Mouse (Mus musculus): ENCODE measurements around the gene Gjc3. TPM values are rescaled to one million over a fixed set of nuclear protein-coding genes. Genes with fewer than 3 reads are reported as not detected.
A peak's percentile ranks its signal among the peaks of the same experiment; 100 is the strongest.

Gjc3 gene
- polyA plus RNA-seq, 1 experiment from 2014 or later = not detected

GRCm38 (mm10) chr5:137922171-137922570 is 40.7 kb downstream of the Gjc3 start:
- H3K27me3 ChIP-seq (replicated peaks; ENCODE audit: insufficient read depth, low read length) = no peaks in the 10 kb centered on the region
- H3K9ac ChIP-seq (replicated peaks; ENCODE audit: low read depth) = no peak overlapping the region
- no peaks in the 10 kb centered on the region for H3K4me1 ChIP-seq (ENCODE audit: insufficient read depth, low read depth, low read length)
- H3K4me2 ChIP-seq (replicated peaks; ENCODE audit: low read depth, low read length) = no peak overlapping the region
- H3K27ac ChIP-seq (ENCODE audit: low read length) = 0 out of 2 replicates have a peak overlapping the region, but pooled peaks have one; percentile 51
- DNase-seq (ENCODE audit: low spot score) = peak; percentile 29
- TF ChIP-seq CTCF (IDR thresholded peaks at IDR 0.05) (no peak), EP300 (IDR thresholded peaks at IDR 0.05) (no peak)
- H3K9me3 ChIP-seq (ENCODE audit: low read length) = no peaks in the 10 kb centered on the region
- no peak overlapping the region for H3K4me3 ChIP-seq (ENCODE audit: low read depth, low read length)
- peak; percentile 68 for ATAC-seq
- no peaks in the 10 kb centered on the region for H3K36me3 ChIP-seq (ENCODE audit: insufficient read depth, low read length)

GRCm38 (mm10) chr5:137921532-137921931 is 41.4 kb downstream of the Gjc3 start, which contains the start of gene Cyp3a13:
Gene Cyp3a13 (minus strand): TSS chr5:137921619.
- no peak for TF ChIP-seq CTCF (IDR thresholded peaks at IDR 0.05)
- peak; percentile 49; the same call in 1 of the 2 replicates for TF ChIP-seq EP300 (IDR thresholded peaks at IDR 0.05)
- no peaks in the 10 kb centered on the region for H3K4me1 ChIP-seq (ENCODE audit: insufficient read depth, low read depth, low read length)
- 0 out of 2 replicates have a peak within 1 kb of the TSS, but pooled peaks have one; percentile 51 for H3K27ac ChIP-seq (ENCODE audit: low read length)
- ATAC-seq (peak; percentile 98), DNase-seq (ENCODE audit: low spot score) (peak; percentile 86)
- no peaks in the 10 kb centered on the region for H3K27me3 ChIP-seq (replicated peaks; ENCODE audit: insufficient read depth, low read length)
- 28% methylated on average over 2 of the region's 2 CpGs for WGBS
- no peak within 1 kb of the TSS for H3K9ac ChIP-seq (replicated peaks; ENCODE audit: low read depth)
- no peak within 1 kb of the TSS for H3K4me2 ChIP-seq (replicated peaks; ENCODE audit: low read depth, low read length)
- no peak within 1 kb of the TSS for H3K4me3 ChIP-seq (ENCODE audit: low read depth, low read length)
- H3K36me3 ChIP-seq (ENCODE audit: insufficient read depth, low read length) = no peaks in the 10 kb centered on the region
- no peaks in the 10 kb centered on the region for H3K9me3 ChIP-seq (ENCODE audit: low read length)

GRCm38 (mm10) chr5:137915550-137915949 is 47.3 kb downstream of the Gjc3 start:
- WGBS = 66% methylated on average over 6 of the region's 6 CpGs

GRCm38 (mm10) chr5:137914508-137914907 is 48.4 kb downstream of the Gjc3 start:
- Histone ChIP-seq H3K27me3 (replicated peaks; ENCODE audit: insufficient read depth, low read length) (no peaks in the 10 kb centered on the region), H3K36me3 (ENCODE audit: insufficient read depth, low read length) (no peaks in the 10 kb centered on the region), H3K9ac (replicated peaks; ENCODE audit: low read depth) (no peak overlapping the region), H3K9me3 (ENCODE audit: low read length) (no peaks in the 10 kb centered on the region), H3K27ac (ENCODE audit: low read length) (no peak overlapping the region), H3K4me1 (ENCODE audit: insufficient read depth, low read depth, low read length) (no peaks in the 10 kb centered on the region), H3K4me2 (replicated peaks; ENCODE audit: low read depth, low read length) (no peak overlapping the region), H3K4me3 (ENCODE audit: low read depth, low read length) (no peak overlapping the region)
- ATAC-seq (no peak), DNase-seq (ENCODE audit: low spot score) (no peak)
- peak; percentile 29 for TF ChIP-seq CTCF (IDR thresholded peaks at IDR 0.05)
- TF ChIP-seq EP300 (IDR thresholded peaks at IDR 0.05) = no peak

More at GRCm38 (mm10) chr5:137915550-137915949, 47.3 kb downstream of the Gjc3 start:
- ATAC-seq (no peak), DNase-seq (ENCODE audit: low spot score) (no peak)
- Histone ChIP-seq H3K9ac (replicated peaks; ENCODE audit: low read depth) (no peak overlapping the region), H3K4me2 (replicated peaks; ENCODE audit: low read depth, low read length) (no peak overlapping the region), H3K27me3 (replicated peaks; ENCODE audit: insufficient read depth, low read length) (no peaks in the 10 kb centered on the region), H3K4me1 (ENCODE audit: insufficient read depth, low read depth, low read length) (no peaks in the 10 kb centered on the region), H3K36me3 (ENCODE audit: insufficient read depth, low read length) (no peaks in the 10 kb centered on the region), H3K27ac (ENCODE audit: low read length) (no peak overlapping the region), H3K9me3 (ENCODE audit: low read length) (no peaks in the 10 kb centered on the region), H3K4me3 (ENCODE audit: low read depth, low read length) (no peak overlapping the region)
- TF ChIP-seq CTCF (IDR thresholded peaks at IDR 0.05) (no peak), EP300 (IDR thresholded peaks at IDR 0.05) (no peak)

- Histone ChIP-seq H3K9ac (replicated peaks; ENCODE audit: low read depth) (no peak overlapping the region), H3K4me3 (ENCODE audit: low read depth, low read length) (no peak overlapping the region), H3K27ac (ENCODE audit: low read length) (no peak overlapping the region), H3K4me1 (ENCODE audit: insufficient read depth, low read depth, low read length) (no peaks in the 10 kb centered on the region), H3K36me3 (ENCODE audit: insufficient read depth, low read length) (no peaks in the 10 kb centered on the region), H3K27me3 (replicated peaks; ENCODE audit: insufficient read depth, low read length) (no peaks in the 10 kb centered on the region), H3K9me3 (ENCODE audit: low read length) (no peaks in the 10 kb centered on the region), H3K4me2 (replicated peaks; ENCODE audit: low read depth, low read length) (no peak overlapping the region)
- DNase-seq (ENCODE audit: low spot score) (peak; percentile 23), ATAC-seq (peak; percentile 57; the same call in 1 of the 2 replicates)
- 60% methylated on average over 3 of the region's 3 CpGs for WGBS
- TF ChIP-seq CTCF (IDR thresholded peaks at IDR 0.05) = no peak
- TF ChIP-seq EP300 (IDR thresholded peaks at IDR 0.05) = no peak
These were observed 53.2 kb downstream of the Gjc3 start for GRCm38 (mm10) chr5:137909564-137910262.

Other genes starting within 250 kb of the Gjc3 start
- 0.51 and 0.65 TPM in 2 replicates for gene Nyap1, start 221.5 kb downstream of the Gjc3 start, polyA plus RNA-seq (2015; fragmentation: Nextera tagmentation; extraction: Ambion mirVana)
- gene Tsc22d4, start 217.4 kb downstream of the Gjc3 start, polyA plus RNA-seq (2015; fragmentation: Nextera tagmentation; extraction: Ambion mirVana) = 119 and 129 TPM in 2 replicates
- 28.8 and 29.8 TPM in 2 replicates for gene Ppp1r35, start 184.2 kb downstream of the Gjc3 start, polyA plus RNA-seq (2015; fragmentation: Nextera tagmentation; extraction: Ambion mirVana)
- gene Mepce, start 175.4 kb downstream of the Gjc3 start, polyA plus RNA-seq (2015; fragmentation: Nextera tagmentation; extraction: Ambion mirVana) = 12.2 and 13.7 TPM in 2 replicates
- 2.4 and 4.3 TPM in 2 replicates for gene Zcwpw1, start 175.3 kb downstream of the Gjc3 start, polyA plus RNA-seq (2015; fragmentation: Nextera tagmentation; extraction: Ambion mirVana)
- 12.5 and 12.6 TPM in 2 replicates for gene Pilra, start 126.8 kb downstream of the Gjc3 start, polyA plus RNA-seq (2015; fragmentation: Nextera tagmentation; extraction: Ambion mirVana)
- 3.6 and 4.7 TPM in 2 replicates for gene Pilrb1, start 105.0 kb downstream of the Gjc3 start, polyA plus RNA-seq (2015; fragmentation: Nextera tagmentation; extraction: Ambion mirVana)
- gene Pilrb2, start 91.3 kb downstream of the Gjc3 start, polyA plus RNA-seq (2015; fragmentation: Nextera tagmentation; extraction: Ambion mirVana) = 6.1 and 6.2 TPM in 2 replicates
- gene Cyp3a13, start 41.5 kb downstream of the Gjc3 start, polyA plus RNA-seq (2015; fragmentation: Nextera tagmentation; extraction: Ambion mirVana) = 2.1 and 2.6 TPM in 2 replicates
- 0.20 and 0.82 TPM in 2 replicates for gene Azgp1, start 18.4 kb upstream of the Gjc3 start, polyA plus RNA-seq (2015; fragmentation: Nextera tagmentation; extraction: Ambion mirVana)
- gene Smok3a, start 58.2 kb upstream of the Gjc3 start, polyA plus RNA-seq (2015; fragmentation: Nextera tagmentation; extraction: Ambion mirVana) = not detected in 2 replicates
- gene Smok3b, start 58.3 kb upstream of the Gjc3 start, polyA plus RNA-seq (2015; fragmentation: Nextera tagmentation; extraction: Ambion mirVana) = not detected in 2 replicates
- gene Smok3c, start 90.1 kb upstream of the Gjc3 start, polyA plus RNA-seq (2015; fragmentation: Nextera tagmentation; extraction: Ambion mirVana) = not detected in 2 replicates
- gene Zkscan1, start 122.0 kb upstream of the Gjc3 start, polyA plus RNA-seq (2015; fragmentation: Nextera tagmentation; extraction: Ambion mirVana) = 8.1 and 8.2 TPM in 2 replicates
- gene Zscan21, start 153.8 kb upstream of the Gjc3 start, polyA plus RNA-seq (2015; fragmentation: Nextera tagmentation; extraction: Ambion mirVana) = 32.1 and 35.1 TPM in 2 replicates
- gene Zfp113, start 192.6 kb upstream of the Gjc3 start, polyA plus RNA-seq (2015; fragmentation: Nextera tagmentation; extraction: Ambion mirVana) = 11.4 and 12.3 TPM in 2 replicates
- 173 TPM in 2 replicates for gene Cops6, start 198.0 kb upstream of the Gjc3 start, polyA plus RNA-seq (2015; fragmentation: Nextera tagmentation; extraction: Ambion mirVana)
- gene Ap4m1, start 208.9 kb upstream of the Gjc3 start, polyA plus RNA-seq (2015; fragmentation: Nextera tagmentation; extraction: Ambion mirVana) = 10.9 and 11.1 TPM in 2 replicates
- 36.2 and 37.5 TPM in 2 replicates for gene Mcm7, start 209.3 kb upstream of the Gjc3 start, polyA plus RNA-seq (2015; fragmentation: Nextera tagmentation; extraction: Ambion mirVana)
- 37.5 and 41.1 TPM in 2 replicates for gene Taf6, start 224.4 kb upstream of the Gjc3 start, polyA plus RNA-seq (2015; fragmentation: Nextera tagmentation; extraction: Ambion mirVana)
- gene Cnpy4, start 224.4 kb upstream of the Gjc3 start, polyA plus RNA-seq (2015; fragmentation: Nextera tagmentation; extraction: Ambion mirVana) = 24.2 and 26.3 TPM in 2 replicates
- gene Mblac1, start 231.2 kb upstream of the Gjc3 start, polyA plus RNA-seq (2015; fragmentation: Nextera tagmentation; extraction: Ambion mirVana) = 6.3 and 6.7 TPM in 2 replicates

All from lung, postnatal 0 days (tissue).